ENCODE assay signal across 10 mouse cellular contexts in the genomic region with DNA sequence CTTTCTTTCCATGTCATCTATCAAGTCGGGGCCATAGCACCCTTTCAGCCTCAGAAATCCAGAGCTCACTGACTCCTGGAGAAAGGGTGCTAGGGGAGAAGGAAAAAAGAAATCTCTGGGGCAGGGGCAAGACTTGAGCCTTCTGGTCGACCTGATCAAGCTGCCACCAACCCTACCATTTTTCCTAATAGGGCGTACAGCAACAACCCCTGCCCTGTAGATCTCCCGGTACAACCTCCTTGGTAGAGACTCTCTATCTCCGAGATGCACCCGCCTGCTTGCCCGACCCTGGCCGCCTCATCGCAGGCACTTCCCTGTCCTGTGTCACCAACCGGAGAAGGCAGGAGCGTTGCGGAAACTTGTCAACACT. TPM values are rescaled to one million over a fixed set of nuclear protein-coding genes. Genes with fewer than 3 reads are reported as not detected.
DNase-seq lines count a peak whose midpoint lies in the region; ATAC-seq and TF ChIP-seq lines count a peak whose summit lies in the region.
"Had no signal": no experiment of that assay in that cellular context is flagged by ENCODE, and none has a peak within 500 bp of the region (broad histone marks: within the 10 kb centered on the region; RNA-seq: fewer than 3 reads in every experiment).

No protein-coding gene starts in this region.

- no peak overlapping the region for H3K4me2 ChIP-seq in kidney, embryonic 16.5 days (replicated peaks; ENCODE audit: low read depth, low read length)
- H3K4me2 ChIP-seq: embryonic facial prominence, embryonic 15.5 days had no signal

- no peak overlapping the region for H3K27ac ChIP-seq in kidney, embryonic 16.5 days (ENCODE audit: low read length)
- H3K27ac ChIP-seq in cerebellum, adult 2 months (ENCODE audit: insufficient read depth, low read length): no peak overlapping the region
- H3K27ac ChIP-seq: embryonic facial prominence, embryonic 15.5 days had no signal

- H3K27me3 ChIP-seq in kidney, embryonic 16.5 days (ENCODE audit: insufficient read depth, low read length): no peaks in the 10 kb centered on the region
- no peaks in the 10 kb centered on the region for H3K27me3 ChIP-seq in cerebellum, adult 2 months (ENCODE audit: control insufficient read depth, insufficient read depth, low read length)
- H3K27me3 ChIP-seq: embryonic facial prominence, embryonic 15.5 days had no signal

- WGBS in kidney, embryonic 16.5 days: 2% methylated on average over 12 of the region's 12 CpGs
- 3% methylated on average over 12 of the region's 12 CpGs for WGBS in cerebellum, adult 2 months

- H3K36me3 ChIP-seq in kidney, embryonic 16.5 days (ENCODE audit: insufficient read depth, low read length): no peaks in the 10 kb centered on the region
- H3K36me3 ChIP-seq: embryonic facial prominence, embryonic 15.5 days had no signal

- ATAC-seq in kidney, embryonic 16.5 days (ENCODE audit: low FRiP score, low TSS enrichment): no peak
- no peak for ATAC-seq in megakaryocyte progenitor cell, adult 5-6 weeks (replicated peaks; ENCODE audit: poor library complexity)

- no peak overlapping the region for H3K4me3 ChIP-seq in kidney, embryonic 16.5 days (ENCODE audit: low read length)
- peak overlapping the region; percentile 50 for H3K4me3 ChIP-seq in cerebellum, adult 2 months (replicated peaks; ENCODE audit: insufficient read depth, low read depth, low read length)
- H3K4me3 ChIP-seq: embryonic facial prominence, embryonic 15.5 days had no signal

- H3K9me3 ChIP-seq in kidney, embryonic 16.5 days (ENCODE audit: low read length): no peaks in the 10 kb centered on the region
- H3K9me3 ChIP-seq: embryonic facial prominence, embryonic 15.5 days had no signal

- peak; percentile 12 to 16 for DNase-seq in kidney, adult 8-10 months
- DNase-seq in Muller cell, postnatal 12 days (ENCODE audit: inconsistent ontology term): peak; percentile 53
- DNase-seq in cerebellum, adult 2 months: peak; percentile 25 to 37
- peak; percentile 47 for DNase-seq in kidney, postnatal 10 days
- peak; percentile 26 to 36 for DNase-seq in lung, adult 18-20 months
- DNase-seq in spleen, postnatal 10 days (ENCODE audit: low spot score in 2 of 2): peak; percentile 60 to 72

- no peak for TF ChIP-seq CTCF in cerebellum, adult 2 months (IDR thresholded peaks at IDR 0.05; ENCODE audit: borderline replicate concordance, insufficient read depth, low read depth, low read length)

- no peak overlapping the region for H3K9ac ChIP-seq in kidney, embryonic 16.5 days (replicated peaks; ENCODE audit: low read length)
- H3K9ac ChIP-seq: embryonic facial prominence, embryonic 15.5 days had no signal

- TF ChIP-seq POLR2A in cerebellum, adult 2 months (IDR thresholded peaks at IDR 0.05; ENCODE audit: borderline replicate concordance, insufficient read depth, low read length): no peak

- H3K4me1 ChIP-seq in kidney, embryonic 16.5 days (ENCODE audit: insufficient read depth, low read length): no peaks in the 10 kb centered on the region
- H3K4me1 ChIP-seq in cerebellum, adult 2 months (ENCODE audit: control insufficient read depth, insufficient read depth, low read length): no peaks in the 10 kb centered on the region
- H3K4me1 ChIP-seq: embryonic facial prominence, embryonic 15.5 days had no signal

RNA-seq across cellular contexts. Expression of a gene that starts 30.6 kb away (rescaled TPM):
- polyA plus RNA-seq in kidney, embryonic 16.5 days (2015; fragmentation: Nextera tagmentation; extraction: Ambion mirVana): not detected in 2 replicates
- polyA plus RNA-seq in cerebellum, adult 2 months (2012; rRNA removed): not detected in 2 replicates
- not detected in 2 replicates for total RNA-seq in megakaryocyte progenitor cell, adult 5-6 weeks (2015)
- total RNA-seq in megakaryocyte progenitor cell, adult 5-6 weeks (2017): not detected in 2 replicates
- polyA plus RNA-seq: embryonic facial prominence, embryonic 15.5 days; liver, embryonic 16.5 days had no signal

RNA-seq across cellular contexts. Expression of a gene that starts 38.0 kb away (rescaled TPM):
- polyA plus RNA-seq in kidney, embryonic 16.5 days (2015; fragmentation: Nextera tagmentation; extraction: Ambion mirVana): 40.4 and 50.5 TPM in 2 replicates
- polyA plus RNA-seq in cerebellum, adult 2 months (2012; rRNA removed): 94.3 and 103 TPM in 2 replicates
- 111 and 145 TPM in 2 replicates for total RNA-seq in megakaryocyte progenitor cell, adult 5-6 weeks (2015)
- total RNA-seq in megakaryocyte progenitor cell, adult 5-6 weeks (2017): 31.5 and 35.4 TPM in 2 replicates

Comparison
In these comparisons a context has a peak if more than half of its experiments do, and no peak if none do; other contexts are left out.
1. DNase-seq: peak in every context shown above with its lines; median percentile 66 in spleen, postnatal 10 days; 53 in Muller cell, postnatal 12 days; 47 in kidney, postnatal 10 days; 31 in cerebellum, adult 2 months; 31 in lung, adult 18-20 months; 14 in kidney, adult 8-10 months.